Mouse (Mus musculus): ENCODE results near the gene Eif1.
"Not testable (repeated sequence)": the region's sequence is repeated elsewhere in the genome, so short reads cannot be mapped to it uniquely, and the experiment has no call there.

- not testable (repeated sequence) for TF ChIP-seq CTCF (IDR thresholded peaks at IDR 0.05; ENCODE audit: low read depth, low read length); POLR2A (IDR thresholded peaks at IDR 0.05; ENCODE audit: extremely low read depth, insufficient read depth, low read length)
Measured at GRCm38 (mm10) chr11:100330816-100331375, 11.2 kb downstream of the Eif1 start.
